Mouse (Mus musculus) small intestine, adult 2 months (tissue): ENCODE measurements around the gene Prmt7.

Experiments used
- CTCF ChIP-seq: fragments of 200-500 bp; IDR thresholded peaks from 2 replicates; pipeline ENCODE4 v1.5.1; 2012; ENCODE audit warnings: low read depth, mild to moderate bottlenecking, control low read depth, inconsistent platforms, low read length, moderate library complexity, mixed read lengths; ENCODE audit not compliant: insufficient replicate concordance, insufficient read length; ENCODE audit errors: extremely low read depth
- POLR2A ChIP-seq: fragments of 200-500 bp; IDR thresholded peaks from 2 replicates; pipeline ENCODE4 v1.6.1; 2012; ENCODE audit warnings: low read depth, mild to moderate bottlenecking, control low read depth, inconsistent platforms, low read length, moderate library complexity

GRCm38 (mm10) chr8:106169017-106169933, 41.5 kb upstream of the Prmt7 start:
- TF ChIP-seq CTCF (no peak), POLR2A (no peak; the same call in 1 of the 2 replicates)
